Mouse (Mus musculus) forebrain, embryonic 14.5 days (tissue): Measurements from ENCODE around the gene A630095N17Rik. TPM values are rescaled to one million over a fixed set of nuclear protein-coding genes. Genes with fewer than 3 reads are reported as not detected.

Experiments used
- ATAC-seq: fragments of 200-750 bp; cut with Nextera tagmentation; 2 replicates; pipeline ENCODE4 v1.8.0; 2017; ENCODE audit warnings: mild to moderate bottlenecking, moderate library complexity
- DNase-seq: peaks from one replicate; pipeline ENCODE4 v3.0.0-alpha.2; 2015; ENCODE audit warnings: low spot score
- H3K27ac ChIP-seq: fragments of 300-500 bp; sonication (generic); 2 replicates; pipeline ENCODE4 v1.5.1; 2014; ENCODE audit warnings: low read depth, mild to moderate bottlenecking, control low read depth, low read length, moderate library complexity
- H3K27me3 ChIP-seq: fragments of 300-500 bp; sonication (generic); replicated peaks from 2 replicates; pipeline ENCODE4 v1.6.1; 2014; ENCODE audit warnings: low read length, control low read depth, mixed read lengths; ENCODE audit not compliant: control insufficient read depth, insufficient read depth
- H3K36me3 ChIP-seq: fragments of 300-500 bp; sonication (generic); 2 replicates; pipeline ENCODE4 v1.6.1; 2014; ENCODE audit warnings: low read length, control low read depth; ENCODE audit not compliant: control insufficient read depth, insufficient read depth
- H3K4me1 ChIP-seq: fragments of 300-500 bp; sonication (generic); 2 replicates; pipeline ENCODE4 v1.6.1; 2014; ENCODE audit warnings: antibody characterized with exemption, low read length, control low read depth; ENCODE audit not compliant: control insufficient read depth, insufficient read depth
- H3K4me2 ChIP-seq: fragments of 300-500 bp; sonication (generic); 2 replicates; pipeline ENCODE4 v1.6.1; 2014; ENCODE audit warnings: mild to moderate bottlenecking, control low read depth, low read length
- H3K4me3 ChIP-seq: fragments of 300-500 bp; sonication (generic); 2 replicates; pipeline ENCODE4 v1.5.1; 2014; ENCODE audit warnings: low read depth, low read length, control low read depth
- H3K9ac ChIP-seq: fragments of 300-500 bp; sonication (generic); 2 replicates; pipeline ENCODE4 v1.6.1; 2014; ENCODE audit warnings: mild to moderate bottlenecking, low read length, control low read depth, moderate library complexity
- H3K9me3 ChIP-seq: fragments of 300-500 bp; sonication (generic); replicated peaks from 2 replicates; pipeline ENCODE4 v1.6.1; 2016; ENCODE audit warnings: low read length, control low read depth, mixed read lengths; ENCODE audit not compliant: control insufficient read depth
- WGBS: fragments of 180-500 bp; shearing (Covaris S2); extraction: QIAGEN DNeasy Blood & Tissue Kit; methylation state at CpG from one replicate; pipeline ENCODE4 v1.1.7; 2014; 5-methylcytosine and 5-hydroxymethylcytosine counted together
- microRNA-seq: library from miRNA; unstranded; fragments of <30 nt; microRNA quantifications from one replicate; pipeline ENCODE4, GENCODE M21; 2016
- polyA plus RNA-seq: library from polyadenylated mRNA; unstranded; fragments of >200 nt; fragmentation: Nextera tagmentation; extraction: Ambion mirVana; gene quantifications from 2 replicates; pipeline ENCODE4 v1.2.1, GENCODE M21; 2014

The A630095N17Rik gene
- polyA plus RNA-seq, 1 experiment from 2014 or later, result not detected

DNA sequence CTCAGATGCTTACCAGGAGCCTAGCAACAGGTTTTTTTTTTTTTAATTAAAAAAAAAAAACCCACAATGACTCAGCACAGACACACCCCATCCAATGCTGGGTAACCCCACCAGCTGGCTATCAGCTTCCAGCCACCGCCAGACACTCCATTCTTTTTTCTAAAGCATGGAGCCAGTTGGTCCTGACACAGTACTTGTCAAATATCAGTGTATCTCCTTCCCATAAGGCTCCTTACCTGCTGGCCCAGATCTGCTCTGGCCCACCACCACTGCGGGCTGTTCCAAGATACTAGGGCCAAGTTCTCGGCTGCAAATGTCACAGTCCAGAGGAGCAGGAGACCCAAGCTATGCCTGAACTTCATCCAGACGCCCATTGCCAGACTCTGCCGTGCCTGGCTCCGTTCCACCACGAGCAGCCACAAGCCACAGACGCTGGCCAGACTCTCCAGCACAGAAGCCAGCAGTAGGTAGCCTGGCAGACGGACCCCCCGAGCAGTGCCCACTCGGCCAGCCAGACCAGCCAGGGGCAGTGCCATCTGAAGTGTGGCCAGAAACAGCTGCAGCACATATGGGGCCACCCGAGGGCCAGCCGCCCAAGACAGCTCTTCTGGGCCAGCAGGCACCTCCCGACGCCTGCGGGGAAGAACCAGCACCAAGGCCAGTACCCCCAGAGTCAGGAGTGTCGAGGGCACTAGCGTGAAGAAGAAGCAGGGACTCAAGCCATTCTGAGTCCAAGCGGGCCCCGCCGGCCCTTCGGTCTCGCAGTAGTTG, 52.4 kb downstream of the A630095N17Rik start:
- Histone ChIP-seq H3K36me3 (peaks cover 63% of the 10 kb centered on the region), H3K27ac (no peak overlapping the region; the same call in 1 of the 2 replicates), H3K4me1 (peaks cover 7% of the 10 kb centered on the region), H3K27me3 (no peaks in the 10 kb centered on the region), H3K9me3 (no peaks in the 10 kb centered on the region), H3K4me2 (peak overlapping the region; percentile 97), H3K9ac (peak overlapping the region; percentile 72), H3K4me3 (peak overlapping the region; percentile 52)
- DNase-seq (peak; percentile 44), ATAC-seq (peak; percentile 58)
- 8% methylated on average over 23 of the region's 23 CpGs for WGBS

Small RNA genes within 50 kb of the gene (microRNA-seq; reads per million reads assigned to microRNA genes)
- gene Gm27943, result not detected

Other genes starting within 250 kb of the A630095N17Rik start
- gene Nhej1, start 106.9 kb downstream of the A630095N17Rik start, polyA plus RNA-seq, result 7.9 and 8.8 TPM in 2 replicates
- gene Slc23a3, start 98.2 kb downstream of the A630095N17Rik start, polyA plus RNA-seq, result not detected in 2 replicates
- 40.4 and 53.6 TPM in 2 replicates for gene Cnppd1, start 89.4 kb downstream of the A630095N17Rik start, polyA plus RNA-seq
- gene Retreg2, start 89.3 kb downstream of the A630095N17Rik start, polyA plus RNA-seq, result 85.6 and 95.6 TPM in 2 replicates
- 41.2 and 46.8 TPM in 2 replicates for gene Zfand2b, start 63.5 kb downstream of the A630095N17Rik start, polyA plus RNA-seq
- 26.2 and 30.4 TPM in 2 replicates for gene Abcb6, start 51.7 kb downstream of the A630095N17Rik start, polyA plus RNA-seq
- 16.3 and 16.9 TPM in 2 replicates for gene Ankzf1, start 40.0 kb downstream of the A630095N17Rik start, polyA plus RNA-seq
- 25.5 and 34.1 TPM in 2 replicates for gene Atg9a, start 39.9 kb downstream of the A630095N17Rik start, polyA plus RNA-seq
- gene Glb1l, start 21.3 kb downstream of the A630095N17Rik start, polyA plus RNA-seq, result 13.0 and 14.3 TPM in 2 replicates
- 116 and 130 TPM in 2 replicates for gene Stk16, start 21.3 kb downstream of the A630095N17Rik start, polyA plus RNA-seq
- 14.3 and 21.3 TPM in 2 replicates for gene Tuba4a, start 12.2 kb downstream of the A630095N17Rik start, polyA plus RNA-seq
- gene Dnajb2, start 4.3 kb upstream of the A630095N17Rik start, polyA plus RNA-seq, result 21.5 and 24.3 TPM in 2 replicates
- 5.1 and 8.0 TPM in 2 replicates for gene Ptprn, start 32.4 kb upstream of the A630095N17Rik start, polyA plus RNA-seq
- 62.4 and 68.1 TPM in 2 replicates for gene Resp18, start 46.3 kb upstream of the A630095N17Rik start, polyA plus RNA-seq
- 160 and 178 TPM in 2 replicates for gene Dnpep, start 85.9 kb upstream of the A630095N17Rik start, polyA plus RNA-seq
- gene Des, start 128.2 kb upstream of the A630095N17Rik start, polyA plus RNA-seq, result 1.3 and 1.4 TPM in 2 replicates
- gene Speg, start 143.2 kb upstream of the A630095N17Rik start, polyA plus RNA-seq, result 8.3 and 8.8 TPM in 2 replicates
- 72.4 and 76.0 TPM in 2 replicates for gene Gmppa, start 203.8 kb upstream of the A630095N17Rik start, polyA plus RNA-seq
- gene Asic4, start 218.3 kb upstream of the A630095N17Rik start, polyA plus RNA-seq, result 0.76 and 0.84 TPM in 2 replicates
- 21.6 and 24.2 TPM in 2 replicates for gene Chpf, start 247.2 kb upstream of the A630095N17Rik start, polyA plus RNA-seq
- gene Tmem198, start 247.4 kb upstream of the A630095N17Rik start, polyA plus RNA-seq, result 41.3 and 50.4 TPM in 2 replicates